Mouse (Mus musculus) liver, postnatal 0 days (tissue): ENCODE results near the gene Eif4e. TPM values are rescaled to one million over a fixed set of nuclear protein-coding genes. Genes with fewer than 3 reads are reported as not detected.

Experiments used
- ATAC-seq: fragments of 200-750 bp; cut with Nextera tagmentation; 2 replicates; pipeline ENCODE4 v1.8.0; 2017; ENCODE audit warnings: mild to moderate bottlenecking, moderate library complexity
- DNase-seq: peaks from one replicate; pipeline ENCODE4 v3.0.0-alpha.2; 2016
- H3K27ac ChIP-seq: fragments of 300-500 bp; sonication (generic); 2 replicates; pipeline ENCODE4 v1.5.1; 2014; ENCODE audit warnings: antibody characterized with exemption, moderate library complexity, mild to moderate bottlenecking, low read depth
- H3K27me3 ChIP-seq: fragments of 300-500 bp; sonication (generic); 2 replicates; pipeline ENCODE4 v1.6.1; 2014; ENCODE audit warnings: low read length, control low read depth, mixed read lengths; ENCODE audit not compliant: insufficient read depth
- H3K36me3 ChIP-seq: fragments of 300-500 bp; sonication (generic); replicated peaks from 2 replicates; pipeline ENCODE4 v1.6.1; 2014; ENCODE audit warnings: mild to moderate bottlenecking, control low read depth, low read length, moderate library complexity, mixed read lengths; ENCODE audit not compliant: insufficient read depth
- H3K4me1 ChIP-seq: fragments of 300-500 bp; sonication (generic); 2 replicates; pipeline ENCODE4 v1.6.1; 2014; ENCODE audit warnings: antibody characterized with exemption, mild to moderate bottlenecking, control low read depth; ENCODE audit not compliant: insufficient read depth
- H3K4me2 ChIP-seq: fragments of 300-500 bp; sonication (generic); 2 replicates; pipeline ENCODE4 v1.6.1; 2014; ENCODE audit warnings: low read depth, mild to moderate bottlenecking, low read length, moderate library complexity, mixed read lengths
- H3K4me3 ChIP-seq: fragments of 300-500 bp; sonication (generic); 2 replicates; pipeline ENCODE4 v1.5.1; 2014; ENCODE audit warnings: low read depth, low read length
- H3K9ac ChIP-seq: fragments of 300-500 bp; sonication (generic); replicated peaks from 2 replicates; pipeline ENCODE4 v1.6.1; 2014; ENCODE audit warnings: mild to moderate bottlenecking, moderate library complexity
- H3K9me3 ChIP-seq: fragments of 300-500 bp; sonication (generic); 2 replicates; pipeline ENCODE4 v1.6.1; 2016; ENCODE audit warnings: mild to moderate bottlenecking, control low read depth, low read length, mixed read lengths
- CTCF ChIP-seq: sonication (generic); IDR thresholded peaks from 2 replicates; pipeline ENCODE4 v1.5.1; 2016; ENCODE audit warnings: antibody characterized with exemption, low read depth
- EP300 ChIP-seq: IDR thresholded peaks from 2 replicates; pipeline ENCODE4 v1.6.1; 2016; ENCODE audit warnings: antibody characterized with exemption, low read depth, mild to moderate bottlenecking
- WGBS: fragments of 180-500 bp; shearing (Covaris S2); extraction: QIAGEN DNeasy Blood & Tissue Kit; methylation state at CpG from one replicate; pipeline ENCODE4 v1.1.7; 2014; ENCODE audit not compliant: insufficient replicate concordance; 5-methylcytosine and 5-hydroxymethylcytosine counted together
- polyA plus RNA-seq: library from polyadenylated mRNA; unstranded; fragments of >200 nt; fragmentation: Nextera tagmentation; extraction: Ambion mirVana; gene quantifications from 2 replicates; pipeline ENCODE4 v1.2.1, GENCODE M21; 2015

Gene Eif4e
- polyA plus RNA-seq, 1 experiment from 2014 or later = 98.3 TPM

DNA sequence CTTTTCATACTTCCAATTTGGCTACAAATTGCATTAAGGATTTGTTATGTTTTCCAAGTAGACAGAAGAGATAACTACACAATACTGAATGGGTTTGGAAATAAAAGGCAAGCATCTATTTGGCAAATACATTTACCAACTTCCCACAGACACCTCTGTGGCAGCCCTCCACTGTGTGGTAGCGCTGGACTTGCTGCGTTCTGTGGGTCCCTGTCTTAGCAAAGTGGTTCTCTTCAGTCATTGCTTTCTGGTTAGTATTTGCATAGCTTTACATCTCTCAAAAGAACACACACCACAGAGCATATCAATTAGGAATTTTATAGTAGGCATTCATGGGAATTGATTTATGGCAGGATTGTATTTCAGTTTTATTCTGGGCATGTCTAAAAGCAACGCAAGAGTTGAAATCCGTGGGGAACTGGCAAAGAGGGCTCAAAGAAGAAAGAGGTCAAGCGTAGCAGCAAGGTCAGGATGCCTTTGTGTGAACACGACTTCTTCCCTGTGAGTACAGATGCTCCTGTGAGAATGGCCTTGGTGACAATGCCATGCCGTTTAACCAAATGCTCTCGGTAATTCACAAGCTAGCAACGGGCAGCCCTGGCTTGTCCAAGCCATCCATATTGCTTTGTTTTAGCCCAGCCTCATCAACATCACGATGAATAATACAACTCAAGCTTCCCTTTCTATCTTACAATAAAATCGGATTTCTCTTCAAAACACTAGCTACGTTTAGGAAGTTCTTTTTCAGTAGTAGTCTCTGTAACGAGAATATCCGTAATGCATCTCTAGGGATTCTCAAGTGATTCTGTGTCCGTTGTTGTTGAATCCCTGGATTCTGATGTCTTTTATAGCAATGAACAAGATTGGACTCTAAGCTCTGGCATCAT lies 25.9 kb upstream of the Eif4e start:
- 80% methylated on average over 15 of the region's 15 CpGs for WGBS
- H3K9me3 ChIP-seq = no peaks in the 10 kb centered on the region

GRCm38 (mm10) chr3:138503754-138504153 lies 22.2 kb upstream of the Eif4e start:
- Histone ChIP-seq H3K4me3 (no peak overlapping the region), H3K36me3 (no peaks in the 10 kb centered on the region), H3K4me1 (no peaks in the 10 kb centered on the region), H3K4me2 (no peak overlapping the region), H3K9me3 (no peaks in the 10 kb centered on the region), H3K27ac (no peak overlapping the region), H3K9ac (no peak overlapping the region), H3K27me3 (no peaks in the 10 kb centered on the region)
- ATAC-seq = no peak
- TF ChIP-seq EP300 (no peak), CTCF (no peak)
- no peak for DNase-seq
- 78% methylated on average over 11 of the region's 11 CpGs for WGBS

More for the DNA sequence above, 25.9 kb upstream of the Eif4e start:
- no peak overlapping the region for H3K27ac ChIP-seq
- TF ChIP-seq EP300 = no peak
- TF ChIP-seq CTCF = no peak
- ATAC-seq (no peak), DNase-seq (no peak)
- H3K4me1 ChIP-seq = peaks cover 9% of the 10 kb centered on the region
- H3K36me3 ChIP-seq = no peaks in the 10 kb centered on the region
- no peak overlapping the region for H3K4me3 ChIP-seq
- H3K27me3 ChIP-seq = no peaks in the 10 kb centered on the region
- no peak overlapping the region for H3K9ac ChIP-seq
- H3K4me2 ChIP-seq = no peak overlapping the region

DNA sequence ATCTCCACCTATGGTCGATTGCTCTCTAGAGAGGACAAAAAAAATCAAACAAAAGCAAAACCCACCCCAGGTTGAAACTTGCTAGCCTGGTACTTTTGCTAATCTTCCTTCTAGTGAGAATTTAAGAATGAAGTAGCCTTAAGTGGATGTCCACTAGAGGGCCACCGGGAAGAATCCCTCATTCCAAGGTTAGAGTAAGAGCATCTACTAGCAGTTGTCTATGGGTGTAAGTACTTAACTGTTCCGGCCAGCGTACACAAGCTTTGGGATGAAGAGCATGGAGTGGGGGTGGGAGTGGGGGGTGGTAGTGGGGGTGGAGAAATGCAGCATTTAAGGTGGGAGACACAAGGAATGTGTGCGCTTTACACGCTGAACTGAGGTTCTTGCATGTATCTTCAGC lies 19.2 kb upstream of the Eif4e start:
- DNase-seq = no peak
- WGBS = 53% methylated on average over 6 of the region's 6 CpGs
- no peaks in the 10 kb centered on the region for H3K9me3 ChIP-seq
- H3K9ac ChIP-seq = no peak overlapping the region
- no peak overlapping the region for H3K27ac ChIP-seq
- no peaks in the 10 kb centered on the region for H3K27me3 ChIP-seq
- no peak overlapping the region for H3K4me2 ChIP-seq
- H3K36me3 ChIP-seq = no peaks in the 10 kb centered on the region
- no peak for ATAC-seq
- H3K4me1 ChIP-seq = no peaks in the 10 kb centered on the region
- H3K4me3 ChIP-seq = no peak overlapping the region
- TF ChIP-seq CTCF = peak; percentile 52
- TF ChIP-seq EP300 = no peak

DNA sequence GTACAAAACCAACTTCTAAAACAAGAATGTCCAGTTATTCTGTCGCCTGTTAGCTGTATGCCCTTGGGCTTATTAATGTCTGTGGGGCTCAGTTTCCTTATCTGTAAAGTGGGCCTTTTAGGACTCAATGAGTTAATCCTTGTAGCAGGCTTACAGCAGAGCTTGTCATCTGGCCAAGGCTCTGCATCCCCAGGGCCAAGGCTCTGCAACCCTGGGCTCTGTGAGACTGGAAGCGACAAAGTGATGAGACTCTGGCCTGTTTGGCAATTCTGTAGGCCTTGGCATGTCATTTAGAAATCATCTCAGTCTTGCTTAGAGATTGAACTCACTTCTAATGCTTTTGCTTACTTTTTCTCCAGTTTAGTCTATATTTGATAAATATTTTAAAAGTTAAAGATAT lies 16.4 kb upstream of the Eif4e start:
- Histone ChIP-seq H3K4me1 (0 out of 2 replicates have a peak, but pooled peaks cover 2% of the 10 kb centered on the region), H3K4me3 (no peak overlapping the region), H3K27me3 (no peaks in the 10 kb centered on the region), H3K9me3 (no peaks in the 10 kb centered on the region), H3K36me3 (no peaks in the 10 kb centered on the region), H3K9ac (no peak overlapping the region), H3K4me2 (no peak overlapping the region), H3K27ac (no peak overlapping the region)
- DNase-seq (no peak), ATAC-seq (no peak)
- WGBS = 83% methylated on average over 2 of the region's 2 CpGs
- TF ChIP-seq CTCF (no peak), EP300 (no peak)

- no peak overlapping the region for H3K4me3 ChIP-seq
- ATAC-seq = no peak
- no peak overlapping the region for H3K9ac ChIP-seq
- no peaks in the 10 kb centered on the region for H3K9me3 ChIP-seq
- no peak overlapping the region for H3K4me2 ChIP-seq
- H3K36me3 ChIP-seq = no peaks in the 10 kb centered on the region
- no peak for DNase-seq
- H3K4me1 ChIP-seq = 0 out of 2 replicates have a peak, but pooled peaks cover 2% of the 10 kb centered on the region
- 68% methylated on average over 5 of the region's 5 CpGs for WGBS
- TF ChIP-seq CTCF (no peak), EP300 (no peak)
- no peak overlapping the region for H3K27ac ChIP-seq
- no peaks in the 10 kb centered on the region for H3K27me3 ChIP-seq
Observed at GRCm38 (mm10) chr3:138510471-138510870, 15.5 kb upstream of the Eif4e start.

GRCm38 (mm10) chr3:138513243-138513642 lies 12.7 kb upstream of the Eif4e start:
- Histone ChIP-seq H3K27ac (no peak overlapping the region), H3K4me3 (no peak overlapping the region), H3K9ac (no peak overlapping the region), H3K36me3 (no peaks in the 10 kb centered on the region), H3K4me2 (no peak overlapping the region), H3K4me1 (0 out of 2 replicates have a peak, but pooled peaks cover 2% of the 10 kb centered on the region), H3K27me3 (no peaks in the 10 kb centered on the region), H3K9me3 (no peaks in the 10 kb centered on the region)
- no peak for ATAC-seq
- 77% methylated on average over 12 of the region's 12 CpGs for WGBS
- DNase-seq = no peak
- TF ChIP-seq CTCF (no peak), EP300 (no peak)
